Mouse (Mus musculus) ES-Bruce4 (cell line): ENCODE measurements around the gene Zfp869.

Source experiments
- CTCF ChIP-seq: IDR thresholded peaks from one replicate; pipeline ENCODE4 v1.8.1; 2011; ENCODE audit warnings: low read depth, low read length
- EP300 ChIP-seq: IDR thresholded peaks from 2 replicates; pipeline ENCODE4 v1.6.1; 2011; ENCODE audit warnings: low read depth, low read length; ENCODE audit not compliant: insufficient read depth
- POLR2A ChIP-seq: IDR thresholded peaks from one replicate; pipeline ENCODE4 v1.8.1; 2011; ENCODE audit warnings: low read length; ENCODE audit not compliant: insufficient read depth

DNA sequence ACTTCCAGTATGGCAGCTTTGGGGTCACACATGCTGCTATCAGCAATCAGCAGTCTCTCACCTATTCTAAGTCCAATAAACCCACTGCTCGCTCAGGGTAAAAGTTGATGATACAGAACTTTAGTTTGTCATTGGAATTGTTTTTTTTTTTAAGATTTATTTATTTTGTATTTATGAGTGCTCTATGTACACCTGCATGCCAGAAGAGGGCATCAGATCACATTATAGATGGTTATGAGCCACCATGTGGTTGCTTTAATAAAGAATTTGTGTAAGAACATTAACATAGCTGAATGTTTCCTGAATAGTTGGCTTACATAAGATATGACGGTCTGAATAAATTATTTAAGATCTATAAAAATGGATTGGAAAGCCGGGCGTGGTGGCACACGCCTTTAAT is 47.8 kb upstream of the Zfp869 start:
- no peak for TF ChIP-seq POLR2A
- no peak for TF ChIP-seq CTCF
- TF ChIP-seq EP300: no peak
